Mouse (Mus musculus) liver, embryonic 11.5 days (tissue): Measurements from ENCODE around the gene Slit3. TPM values are rescaled to one million over a fixed set of nuclear protein-coding genes. Genes with fewer than 3 reads are reported as not detected.

ENCODE experiments used
- ATAC-seq: fragments of 200-750 bp; cut with Nextera tagmentation; replicated peaks from 2 replicates; pipeline ENCODE4 v1.8.0; 2017; ENCODE audit warnings: moderate number of reproducible peaks, mild to moderate bottlenecking, moderate TSS enrichment, moderate library complexity; ENCODE audit not compliant: low FRiP score
- DNase-seq: peaks from one replicate; pipeline ENCODE4 v3.0.0-alpha.2; 2017; ENCODE audit warnings: low spot score
- H3K27ac ChIP-seq: fragments of 300-500 bp; sonication (generic); 2 replicates; pipeline ENCODE4 v1.5.1; 2014; ENCODE audit warnings: mild to moderate bottlenecking, low read depth, low read length, control low read depth
- H3K27me3 ChIP-seq: fragments of 300-500 bp; sonication (generic); replicated peaks from 2 replicates; pipeline ENCODE4 v1.6.1; 2014; ENCODE audit warnings: low read length, mixed read lengths; ENCODE audit not compliant: control insufficient read depth, insufficient read depth
- H3K36me3 ChIP-seq: fragments of 300-500 bp; sonication (generic); 2 replicates; pipeline ENCODE4 v1.6.1; 2014; ENCODE audit warnings: mild to moderate bottlenecking, low read length, moderate library complexity, mixed read lengths; ENCODE audit not compliant: control insufficient read depth, insufficient read depth
- H3K4me1 ChIP-seq: fragments of 300-500 bp; sonication (generic); replicated peaks from 2 replicates; pipeline ENCODE4 v1.6.1; 2014; ENCODE audit warnings: low read length, mixed read lengths; ENCODE audit not compliant: control insufficient read depth, insufficient read depth
- H3K4me2 ChIP-seq: fragments of 300-500 bp; sonication (generic); 2 replicates; pipeline ENCODE4 v1.6.1; 2014; ENCODE audit warnings: mild to moderate bottlenecking, control low read depth, moderate library complexity
- H3K4me3 ChIP-seq: fragments of 300-500 bp; sonication (generic); 2 replicates; pipeline ENCODE4 v1.5.1; 2014; ENCODE audit warnings: low read depth, low read length, control low read depth
- H3K9ac ChIP-seq: fragments of 300-500 bp; sonication (generic); 2 replicates; pipeline ENCODE4 v1.6.1; 2014; ENCODE audit warnings: low read depth, low read length, control low read depth
- H3K9me3 ChIP-seq: fragments of 300-500 bp; sonication (generic); 2 replicates; pipeline ENCODE4 v1.6.1; 2016; ENCODE audit warnings: low read length, inconsistent platforms, mixed read lengths; ENCODE audit not compliant: control insufficient read depth
- WGBS: fragments of 180-500 bp; shearing (Covaris S2); extraction: QIAGEN DNeasy Blood & Tissue Kit; methylation state at CpG from one replicate; pipeline ENCODE4 v1.1.7; 2014; 5-methylcytosine and 5-hydroxymethylcytosine counted together
- polyA plus RNA-seq: library from polyadenylated mRNA; unstranded; fragments of >200 nt; fragmentation: Nextera tagmentation; extraction: Ambion mirVana; gene quantifications from 2 replicates; pipeline ENCODE4 v1.2.1, GENCODE M21; 2014

The Slit3 gene
- polyA plus RNA-seq, 1 experiment from 2014 or later = 6.8 TPM

DNA sequence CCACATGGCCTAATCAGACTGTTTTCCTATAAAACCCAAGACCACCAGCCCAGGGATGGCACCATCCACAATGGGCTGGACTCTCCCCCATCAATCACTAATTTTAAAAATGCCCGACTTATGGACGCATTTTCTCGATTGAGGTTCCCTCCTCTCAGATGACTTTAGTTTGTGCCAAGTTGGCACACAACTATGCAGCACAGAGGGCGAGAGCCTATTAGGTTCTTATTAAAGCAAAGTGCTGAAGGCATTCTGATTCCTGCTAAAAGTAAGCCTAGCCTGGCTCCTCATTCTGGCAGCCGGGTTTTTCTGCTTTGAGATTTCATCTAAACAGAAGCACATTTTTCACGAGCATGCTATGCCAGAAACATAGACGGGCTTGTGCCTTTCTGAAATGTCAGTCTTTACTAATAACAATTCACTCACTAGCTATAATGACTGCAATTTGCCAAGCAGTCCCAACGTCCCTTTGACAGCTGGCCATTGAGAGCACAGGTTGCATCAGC, 605.4 kb downstream of the Slit3 start:
- no peaks in the 10 kb centered on the region for H3K27me3 ChIP-seq
- H3K9ac ChIP-seq = no peak overlapping the region
- no peaks in the 10 kb centered on the region for H3K4me1 ChIP-seq
- H3K27ac ChIP-seq = no peak overlapping the region
- no peaks in the 10 kb centered on the region for H3K9me3 ChIP-seq
- WGBS = 80% methylated on average over 8 of the region's 8 CpGs
- no peak for DNase-seq
- no peak overlapping the region for H3K4me2 ChIP-seq
- no peak overlapping the region for H3K4me3 ChIP-seq
- ATAC-seq = no peak
- H3K36me3 ChIP-seq = no peaks in the 10 kb centered on the region

GRCm38 (mm10) chr11:35728200-35728599, 607.2 kb downstream of the Slit3 start:
- Histone ChIP-seq H3K36me3 (no peaks in the 10 kb centered on the region), H3K9me3 (no peaks in the 10 kb centered on the region), H3K27me3 (no peaks in the 10 kb centered on the region), H3K4me1 (no peaks in the 10 kb centered on the region), H3K27ac (no peak overlapping the region), H3K4me2 (no peak overlapping the region), H3K9ac (no peak overlapping the region), H3K4me3 (no peak overlapping the region)
- WGBS = 75% methylated on average over 1 of the region's 1 CpGs
- DNase-seq (no peak), ATAC-seq (no peak)

DNA sequence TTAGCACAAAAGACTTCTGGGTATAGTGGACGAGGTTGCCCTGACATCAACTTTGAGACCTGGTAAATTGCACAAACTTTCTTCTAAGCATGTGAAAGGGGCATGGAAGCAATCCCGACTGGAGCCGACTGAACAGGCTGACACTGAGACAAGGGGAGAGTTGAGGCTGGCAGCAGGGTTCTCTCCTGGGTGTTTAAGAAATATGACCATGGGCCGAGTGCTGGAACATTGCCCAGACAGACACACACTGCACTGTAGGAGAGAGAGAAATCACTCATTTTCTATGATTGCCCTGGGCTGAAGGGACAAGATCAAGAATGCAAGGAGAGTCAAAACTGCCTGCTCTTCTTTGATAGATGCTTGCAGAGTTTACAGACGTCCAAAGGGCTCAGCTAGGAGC, 608.2 kb downstream of the Slit3 start:
- 49% methylated on average over 5 of the region's 5 CpGs for WGBS
- DNase-seq (no peak), ATAC-seq (no peak)
- Histone ChIP-seq H3K4me3 (no peak overlapping the region), H3K27ac (no peak overlapping the region), H3K4me2 (no peak overlapping the region), H3K36me3 (no peaks in the 10 kb centered on the region), H3K9ac (no peak overlapping the region), H3K4me1 (no peaks in the 10 kb centered on the region), H3K27me3 (no peaks in the 10 kb centered on the region), H3K9me3 (no peaks in the 10 kb centered on the region)

GRCm38 (mm10) chr11:35732366-35732765, 611.3 kb downstream of the Slit3 start:
- no peak for ATAC-seq
- Histone ChIP-seq H3K4me2 (no peak overlapping the region), H3K4me3 (no peak overlapping the region), H3K36me3 (no peaks in the 10 kb centered on the region), H3K9me3 (no peaks in the 10 kb centered on the region), H3K4me1 (no peaks in the 10 kb centered on the region), H3K9ac (no peak overlapping the region), H3K27me3 (no peaks in the 10 kb centered on the region), H3K27ac (no peak overlapping the region)
- WGBS = 49% methylated on average over 1 of the region's 1 CpGs
- no peak for DNase-seq

GRCm38 (mm10) chr11:35736817-35737216, 615.8 kb downstream of the Slit3 start:
- ATAC-seq = no peak
- Histone ChIP-seq H3K9ac (no peak overlapping the region), H3K4me3 (no peak overlapping the region), H3K9me3 (no peaks in the 10 kb centered on the region), H3K4me1 (no peaks in the 10 kb centered on the region), H3K4me2 (no peak overlapping the region), H3K27ac (no peak overlapping the region), H3K36me3 (no peaks in the 10 kb centered on the region), H3K27me3 (no peaks in the 10 kb centered on the region)
- 56% methylated on average over 2 of the region's 2 CpGs for WGBS
- no peak for DNase-seq

DNA sequence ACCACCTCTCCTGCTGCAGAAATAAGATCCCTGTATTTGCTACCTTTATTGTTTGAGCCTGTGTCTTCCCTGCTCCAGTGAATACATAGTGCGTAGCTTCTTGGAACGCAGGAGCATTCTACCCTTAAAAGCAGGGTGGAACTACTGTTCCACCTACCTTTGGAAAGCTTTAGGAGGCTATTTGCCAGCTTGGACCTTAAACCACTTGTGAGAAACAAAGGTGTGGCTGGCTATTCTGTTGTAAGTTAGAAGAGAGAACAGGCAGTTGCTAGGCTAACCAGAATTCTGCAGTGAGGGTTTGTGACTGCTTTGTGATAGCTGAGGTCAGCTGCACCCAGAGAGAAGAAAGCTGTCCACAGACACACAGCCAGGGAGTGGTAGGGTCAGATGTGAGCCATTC, 616.2 kb downstream of the Slit3 start:
- Histone ChIP-seq H3K9ac (no peak overlapping the region), H3K27me3 (no peaks in the 10 kb centered on the region), H3K9me3 (no peaks in the 10 kb centered on the region), H3K4me2 (no peak overlapping the region), H3K27ac (no peak overlapping the region), H3K36me3 (no peaks in the 10 kb centered on the region), H3K4me1 (no peaks in the 10 kb centered on the region), H3K4me3 (no peak overlapping the region)
- ATAC-seq (no peak), DNase-seq (no peak)
- 92% methylated on average over 2 of the region's 2 CpGs for WGBS

GRCm38 (mm10) chr11:35738102-35738501, 617.1 kb downstream of the Slit3 start:
- no peak overlapping the region for H3K4me2 ChIP-seq
- H3K9me3 ChIP-seq = no peaks in the 10 kb centered on the region
- 69% methylated on average over 3 of the region's 3 CpGs for WGBS
- DNase-seq (no peak), ATAC-seq (no peak)
- no peaks in the 10 kb centered on the region for H3K4me1 ChIP-seq
- no peak overlapping the region for H3K9ac ChIP-seq
- no peak overlapping the region for H3K27ac ChIP-seq
- H3K27me3 ChIP-seq = no peaks in the 10 kb centered on the region
- H3K36me3 ChIP-seq = no peaks in the 10 kb centered on the region
- no peak overlapping the region for H3K4me3 ChIP-seq

GRCm38 (mm10) chr11:35743586-35743985, 622.6 kb downstream of the Slit3 start:
- 87% methylated on average over 6 of the region's 6 CpGs for WGBS
- no peak overlapping the region for H3K4me2 ChIP-seq
- no peak overlapping the region for H3K27ac ChIP-seq
- no peak for ATAC-seq
- no peak for DNase-seq
- no peak overlapping the region for H3K4me3 ChIP-seq
- H3K9ac ChIP-seq = no peak overlapping the region
- H3K9me3 ChIP-seq = no peaks in the 10 kb centered on the region
- H3K4me1 ChIP-seq = no peaks in the 10 kb centered on the region
- H3K27me3 ChIP-seq = no peaks in the 10 kb centered on the region
- H3K36me3 ChIP-seq = no peaks in the 10 kb centered on the region

DNA sequence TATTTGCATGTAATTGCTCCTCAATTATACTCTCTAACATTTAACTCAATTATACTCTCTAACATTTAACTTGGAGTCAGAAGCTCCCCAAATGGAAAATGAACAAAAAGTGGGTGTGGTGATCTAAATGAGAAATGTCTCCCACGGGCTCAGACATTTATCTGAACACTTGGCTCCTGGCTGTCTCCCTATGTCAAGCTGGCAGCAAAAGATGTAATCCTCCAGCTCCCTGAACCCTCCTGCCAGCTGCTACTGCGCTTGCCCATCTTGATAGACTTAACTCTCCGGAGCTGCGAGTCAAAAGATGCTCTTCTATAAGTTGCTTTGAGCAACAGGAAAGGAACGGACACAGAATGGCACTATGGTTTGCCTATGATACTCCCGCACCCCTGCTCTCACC, 623.5 kb downstream of the Slit3 start:
- 78% methylated on average over 6 of the region's 6 CpGs for WGBS
- no peak overlapping the region for H3K27ac ChIP-seq
- DNase-seq (no peak), ATAC-seq (no peak)
- H3K9me3 ChIP-seq = no peaks in the 10 kb centered on the region
- no peaks in the 10 kb centered on the region for H3K36me3 ChIP-seq
- H3K27me3 ChIP-seq = no peaks in the 10 kb centered on the region
- H3K4me3 ChIP-seq = no peak overlapping the region
- no peak overlapping the region for H3K9ac ChIP-seq
- no peaks in the 10 kb centered on the region for H3K4me1 ChIP-seq
- H3K4me2 ChIP-seq = no peak overlapping the region
